Mouse (Mus musculus) ES-E14 (cell line): ENCODE measurements at regions not wholly inside any gene's neighbourhood (a gene's known extent, or its start where the extent isn't known, plus 50 kb on each side); places are given as distances from the start of the nearest gene placed in this dataset.

Experiments used
- DNase-seq: peaks from one replicate; pipeline ENCODE4 v3.0.0-alpha.2; 2013; ENCODE audit warnings: low read depth, low spot score
- H3K27ac ChIP-seq: 2 replicates; pipeline ENCODE4 v1.5.1; 2012; ENCODE audit warnings: low read depth, mild to moderate bottlenecking, low read length, moderate library complexity, mixed read lengths; ENCODE audit not compliant: poor library complexity, insufficient read depth, severe bottlenecking
- H3K36me3 ChIP-seq: 2 replicates; pipeline ENCODE4 v1.6.1; 2012; ENCODE audit warnings: mild to moderate bottlenecking, low read length, moderate library complexity, mixed read lengths; ENCODE audit not compliant: control insufficient read depth, poor library complexity, insufficient read depth, severe bottlenecking
- H3K4me1 ChIP-seq, 2 experiments: fragments of 150-350 bp in 1 of 2; sonication (generic) in 1 of 2; 2 replicates each; pipeline ENCODE4 v1.6.1; 2012; ENCODE audit warnings: low read length in 2 of 2, mild to moderate bottlenecking in 1 of 2, mixed read lengths in 1 of 2; ENCODE audit not compliant: control insufficient read depth in 2 of 2, insufficient read depth in 2 of 2, poor library complexity in 1 of 2
- H3K4me3 ChIP-seq, 2 experiments: fragments of 150-350 bp in 1 of 2; sonication (generic) in 1 of 2; 2 replicates each; pipeline ENCODE4 v1.5.1; 2012; ENCODE audit warnings: low read length in 2 of 2, low read depth in 1 of 2, mild to moderate bottlenecking in 1 of 2, mixed read lengths in 1 of 2; ENCODE audit not compliant: insufficient read depth in 1 of 2, poor library complexity in 1 of 2, severe bottlenecking in 1 of 2
- H3K9ac ChIP-seq: 2 replicates; pipeline ENCODE4 v1.6.1; 2012; ENCODE audit warnings: low read depth, mild to moderate bottlenecking, low read length, mixed read lengths; ENCODE audit not compliant: poor library complexity, insufficient read depth, severe bottlenecking
- H3K9me3 ChIP-seq: fragments of 150-350 bp; sonication (generic); 2 replicates; pipeline ENCODE4 v1.6.1; 2012; ENCODE audit warnings: low read depth, mild to moderate bottlenecking, low read length; ENCODE audit not compliant: control insufficient read depth, insufficient read depth
- CHD2 ChIP-seq: IDR thresholded peaks from 2 replicates; pipeline ENCODE4 v1.6.1; 2014; ENCODE audit warnings: mild to moderate bottlenecking, low read depth, low read length, inconsistent platforms
- HCFC1 ChIP-seq: IDR thresholded peaks from 2 replicates; pipeline ENCODE4 v1.6.1; 2012; ENCODE audit warnings: low read length, inconsistent platforms, borderline replicate concordance; ENCODE audit not compliant: insufficient read depth
- MAFK ChIP-seq: IDR thresholded peaks from 2 replicates; pipeline ENCODE4 v1.6.1; 2014; ENCODE audit warnings: mild to moderate bottlenecking, low read depth, low read length, inconsistent platforms; ENCODE audit not compliant: insufficient read depth
- ZC3H11A ChIP-seq: IDR thresholded peaks from 2 replicates; pipeline ENCODE4 v1.6.1; 2012; ENCODE audit warnings: low read depth, mild to moderate bottlenecking, inconsistent platforms, low read length, borderline replicate concordance
- ZNF384 ChIP-seq: IDR thresholded peaks from 2 replicates; pipeline ENCODE4 v1.6.1; 2012; ENCODE audit warnings: low read depth, low read length, inconsistent platforms
- in situ Hi-C, 2 experiments: fragments of 600-800 bp; cut with MboI; formaldehyde crosslinking; loops; one replicate each; pipeline ENCODE4 v1.15.1; 2025; ENCODE audit warnings: low sequenced_read_pairs in 2 of 2, inconsistent platforms in 1 of 2; ENCODE audit not compliant: unreplicated experiment in 2 of 2

- in situ Hi-C loops, result no loop called here
- H3K9ac ChIP-seq, result no peak overlapping the region
- TF ChIP-seq HCFC1 (no peak), ZC3H11A (no peak), ZNF384 (no peak), CHD2 (no peak), MAFK (no peak)
- no peak for DNase-seq
- H3K4me1 ChIP-seq, result no peaks in the 10 kb centered on the region
- H3K9me3 ChIP-seq, result no peaks in the 10 kb centered on the region
- no peaks in the 10 kb centered on the region for H3K36me3 ChIP-seq
- H3K4me3 ChIP-seq, result no peak overlapping the region
- H3K27ac ChIP-seq, result no peak overlapping the region
Observed at GRCm38 (mm10) chr1:72076341-72076740, 135.8 kb downstream of the Mreg start.

DNA sequence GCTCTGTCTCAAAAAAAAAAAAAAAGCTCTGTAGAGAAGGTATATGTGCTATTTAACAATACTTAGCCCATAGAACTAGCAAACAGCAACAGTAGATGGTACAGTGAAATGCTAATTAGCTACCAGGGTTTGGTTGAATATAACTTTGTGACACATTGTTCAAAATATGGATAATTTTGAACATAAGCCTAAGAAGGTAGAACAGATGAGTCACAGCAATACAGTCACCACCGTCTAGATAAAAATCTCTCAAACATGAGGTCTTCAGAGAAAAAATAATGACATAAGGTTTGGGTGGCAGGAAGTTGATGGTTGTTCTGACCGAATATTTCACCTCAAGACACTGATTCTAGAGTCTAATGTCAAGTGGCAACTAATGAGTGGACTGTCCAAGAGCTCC, 136.6 kb downstream of the Mreg start:
- DNase-seq, result no peak
- H3K9ac ChIP-seq, result no peak overlapping the region
- H3K4me1 ChIP-seq, result no peaks in the 10 kb centered on the region
- H3K9me3 ChIP-seq, result no peaks in the 10 kb centered on the region
- H3K36me3 ChIP-seq, result no peaks in the 10 kb centered on the region
- no peak for TF ChIP-seq CHD2
- TF ChIP-seq ZNF384, result no peak
- TF ChIP-seq HCFC1, result no peak
- TF ChIP-seq ZC3H11A, result no peak
- no peak for TF ChIP-seq MAFK
- no peak overlapping the region for H3K4me3 ChIP-seq
- in situ Hi-C loops, result no loop called here
- H3K27ac ChIP-seq, result no peak overlapping the region

DNA sequence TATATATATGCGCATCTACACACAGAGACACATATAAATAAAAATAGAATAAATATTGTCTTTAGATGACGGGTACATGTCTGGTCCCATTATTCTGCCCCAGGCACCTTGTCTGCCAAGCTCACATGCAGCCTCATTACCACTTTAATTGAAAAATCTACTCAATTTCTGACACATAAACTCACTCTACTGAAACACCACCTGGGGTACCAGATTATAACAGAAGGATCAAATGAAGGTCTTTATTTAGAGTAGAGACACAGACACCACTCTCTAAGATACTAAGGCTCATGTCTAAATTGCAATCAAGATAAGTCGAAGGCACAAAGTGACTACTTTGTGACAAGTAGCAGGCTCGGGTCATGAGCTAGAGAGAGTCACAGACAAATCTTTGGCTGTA, 138.9 kb downstream of the Mreg start:
- no peaks in the 10 kb centered on the region for H3K9me3 ChIP-seq
- H3K4me3 ChIP-seq, result no peak overlapping the region
- TF ChIP-seq CHD2 (no peak), MAFK (no peak), ZC3H11A (no peak), ZNF384 (no peak), HCFC1 (no peak)
- in situ Hi-C loops, result no loop called here
- H3K9ac ChIP-seq, result no peak overlapping the region
- no peak overlapping the region for H3K27ac ChIP-seq
- H3K36me3 ChIP-seq, result no peaks in the 10 kb centered on the region
- no peak for DNase-seq
- H3K4me1 ChIP-seq, result no peaks in the 10 kb centered on the region

DNA sequence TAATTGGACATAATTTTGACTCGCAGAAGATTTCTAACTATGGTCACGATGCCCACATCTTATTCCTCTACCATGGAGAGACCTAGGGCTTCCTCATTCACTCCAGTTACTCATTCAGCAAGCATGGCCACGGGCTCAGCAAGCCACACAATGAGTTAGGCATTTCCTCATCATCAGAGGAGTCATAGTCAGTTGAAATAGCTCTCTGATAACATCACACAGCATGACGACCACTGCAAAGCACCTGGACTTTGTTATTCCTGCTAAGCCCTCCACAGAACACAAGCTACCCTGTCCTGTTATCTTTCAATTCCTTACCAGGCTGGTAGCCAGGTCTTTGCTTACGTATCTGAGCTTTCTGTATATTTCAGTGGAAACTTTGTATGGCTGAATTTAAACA, 141.6 kb downstream of the Mreg start:
- DNase-seq, result no peak
- H3K36me3 ChIP-seq, result no peaks in the 10 kb centered on the region
- no peaks in the 10 kb centered on the region for H3K9me3 ChIP-seq
- no peak overlapping the region for H3K9ac ChIP-seq
- H3K4me3 ChIP-seq, result no peak overlapping the region
- H3K27ac ChIP-seq, result no peak overlapping the region
- in situ Hi-C loops, result no loop called here
- TF ChIP-seq HCFC1, result no peak
- no peaks in the 10 kb centered on the region for H3K4me1 ChIP-seq

DNA sequence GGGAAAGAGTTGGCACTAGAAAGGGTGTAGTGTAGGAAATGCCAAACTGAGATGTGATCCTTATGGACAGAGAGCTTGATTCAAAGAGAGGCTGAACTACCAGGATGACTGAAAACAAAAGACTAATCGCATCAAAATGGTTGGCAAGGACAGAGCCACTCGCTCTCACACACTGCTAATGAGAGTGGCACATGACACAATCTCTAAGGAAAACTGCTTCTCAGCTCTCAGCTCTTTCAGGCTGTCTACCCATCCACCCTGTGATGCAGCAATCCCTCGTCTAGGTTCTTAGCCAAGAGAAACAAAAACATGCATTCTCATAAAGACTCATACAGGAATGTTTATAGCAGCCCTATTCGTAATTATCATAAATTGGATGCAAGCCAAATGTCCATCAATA, 143.1 kb downstream of the Mreg start:
- no peak for DNase-seq
- TF ChIP-seq ZNF384 (no peak), MAFK (no peak), ZC3H11A (no peak), HCFC1 (no peak), CHD2 (no peak)
- Histone ChIP-seq H3K4me1 (no peaks in the 10 kb centered on the region), H3K4me3 (no peak overlapping the region), H3K9me3 (no peaks in the 10 kb centered on the region), H3K27ac (no peak overlapping the region), H3K36me3 (no peaks in the 10 kb centered on the region), H3K9ac (no peak overlapping the region)
- in situ Hi-C loops, result no loop called here
